Mouse (Mus musculus) C3H10T1/2 (cell line): Measurements from ENCODE around the gene Zp3. TPM values are rescaled to one million over a fixed set of nuclear protein-coding genes. Genes with fewer than 3 reads are reported as not detected.

Experiments
- polyA plus RNA-seq, 2 experiments: library from polyadenylated mRNA; unstranded; fragments of >200 nt; fragmentation: generic; extraction: Trizol; gene quantifications; one replicate each; pipeline ENCODE4 v1.2.1; 2012; ENCODE audit warnings: missing spikeins in 2 of 2

Zp3 gene
- polyA plus RNA-seq, result 1 to 10 TPM in 1 of 2 experiments, under 1 TPM in 1; 0.02 to 1.0 TPM

DNA sequence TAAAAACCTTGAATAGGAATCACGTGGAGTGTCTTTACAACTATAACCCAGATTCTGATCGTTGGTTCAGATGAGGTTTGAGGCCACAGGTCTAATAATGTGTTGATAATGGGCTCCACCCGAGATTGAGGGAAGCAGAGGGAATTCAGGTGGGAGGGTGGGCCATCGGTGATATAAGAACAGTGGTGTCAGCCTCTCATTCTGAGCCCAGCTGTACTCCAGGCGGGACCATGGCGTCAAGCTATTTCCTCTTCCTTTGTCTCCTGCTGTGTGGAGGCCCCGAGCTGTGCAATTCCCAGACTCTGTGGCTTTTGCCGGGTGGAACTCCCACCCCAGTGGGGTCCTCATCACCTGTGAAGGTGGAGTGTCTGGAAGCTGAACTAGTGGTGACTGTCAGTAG, at the start of gene Zp3:
Gene Zp3 (plus strand): TSS at position 196 of the 400 bp plus-strand sequence.

GRCm38 (mm10) chr5:135934481-135935175, 45.3 kb upstream of the Zp3 start, which contains the start of gene Ywhag:
TSS of gene Ywhag (minus strand) at chr5:135934616.

DNA sequence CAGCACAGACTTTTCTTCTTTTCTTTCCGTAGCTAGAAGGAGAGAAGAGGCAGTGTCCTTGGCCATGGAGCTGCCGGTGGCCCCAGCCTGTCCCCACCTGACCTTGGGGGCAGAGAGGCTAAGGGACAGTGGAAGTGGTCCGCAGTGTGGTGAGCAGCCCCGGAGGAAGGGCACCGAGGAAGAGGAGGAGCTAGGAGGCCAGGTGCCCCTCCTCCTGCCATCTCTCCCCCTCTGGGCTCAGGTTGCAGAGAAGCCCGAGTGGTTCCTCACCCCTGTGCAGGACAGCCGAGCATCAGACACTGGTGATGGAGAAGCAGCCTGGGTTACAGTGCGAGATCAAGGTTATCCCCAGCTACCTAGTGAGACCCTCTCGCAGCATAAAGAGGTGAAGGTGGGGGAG, 5.5 kb upstream of the Zp3 start, which contains the start of gene Ssc4d:
Gene Ssc4d (minus strand): TSS at position 167 of the 400 bp plus-strand sequence.

DNA sequence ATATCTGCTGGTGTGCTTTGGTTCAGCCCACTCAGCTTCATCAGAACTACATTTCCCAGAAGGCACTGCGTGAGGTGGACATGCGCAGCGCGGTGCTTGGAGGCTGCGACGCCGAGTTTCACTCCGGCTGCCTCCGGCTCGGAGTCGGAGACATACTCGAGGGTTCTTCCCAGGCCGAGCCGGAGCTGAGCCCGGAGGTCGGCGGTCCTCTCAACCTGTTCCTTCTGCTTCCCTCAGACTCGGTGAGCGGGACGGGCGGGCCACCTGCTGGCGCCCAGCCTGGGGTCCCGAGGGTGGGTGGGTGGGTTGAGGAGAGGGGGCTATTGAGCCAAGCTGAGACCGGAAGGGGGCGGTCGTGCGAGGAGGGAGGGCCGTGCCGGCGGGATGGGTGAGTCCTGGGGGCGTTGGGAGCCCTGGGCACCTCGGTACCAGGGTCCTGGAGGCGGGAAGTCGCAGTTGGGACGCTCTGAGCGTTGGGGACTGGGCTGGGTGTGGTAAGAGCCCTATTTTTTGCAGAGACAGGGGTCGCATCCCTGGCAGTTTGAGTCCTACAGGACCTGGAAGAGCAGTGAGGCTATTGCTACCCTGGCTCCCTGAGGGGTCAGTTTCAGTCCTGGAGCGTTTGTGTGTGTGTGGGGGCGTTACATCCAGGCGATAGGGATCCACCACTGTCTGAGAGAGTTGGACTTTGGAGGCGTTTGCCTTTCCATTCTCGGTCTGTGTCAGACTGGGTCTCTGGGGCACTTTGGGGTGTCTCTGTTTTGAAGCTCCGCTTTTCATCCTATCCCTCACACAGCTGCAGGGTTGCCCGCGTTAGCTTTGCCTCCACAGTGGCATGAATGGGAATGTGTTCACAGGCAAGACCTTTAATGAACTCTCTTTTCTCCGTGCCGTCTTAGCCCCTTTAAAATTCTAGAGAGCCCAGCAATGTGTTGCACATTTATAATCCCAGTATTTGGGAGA, 15.1 kb downstream of the Zp3 start, which contains the start of gene Dtx2:
Gene Dtx2 (plus strand): TSS at position 76 of the 963 bp plus-strand sequence.

Other genes starting within 250 kb of the Zp3 start
- gene Tmem120a, start 235.7 kb upstream of the Zp3 start, polyA plus RNA-seq, result 100 to 1,000 TPM in 1 of 2 experiments, 10 to 100 TPM in 1; 50.4 to 118 TPM
- gene Styxl1, start 201.7 kb upstream of the Zp3 start, polyA plus RNA-seq, result under 1 TPM; 0.05 to 0.77 TPM
- gene Mdh2, start 201.6 kb upstream of the Zp3 start, polyA plus RNA-seq, result 100 to 1,000 TPM; 352 to 529 TPM
- under 1 TPM in 1 of 2 experiments, not detected in 1; 0.01 TPM for gene Srrm3, start 173.2 kb upstream of the Zp3 start, polyA plus RNA-seq
- 1 to 10 TPM; 1.3 to 1.4 TPM for gene Hspb1, start 92.2 kb upstream of the Zp3 start, polyA plus RNA-seq
- 100 to 1,000 TPM in 1 of 2 experiments, 10 to 100 TPM in 1; 60.4 to 122 TPM for gene Ywhag, start 45.5 kb upstream of the Zp3 start, polyA plus RNA-seq
- 1 to 10 TPM; 3.7 to 9.4 TPM for gene Ssc4d, start 5.6 kb upstream of the Zp3 start, polyA plus RNA-seq
- gene Dtx2, start 14.7 kb downstream of the Zp3 start, polyA plus RNA-seq, result 10 to 100 TPM; 12.7 to 19.1 TPM
- under 1 TPM; 0.02 to 0.73 TPM for gene Upk3b, start 58.4 kb downstream of the Zp3 start, polyA plus RNA-seq
- gene Upk3bl, start 74.4 kb downstream of the Zp3 start, polyA plus RNA-seq, result 1 to 10 TPM in 1 of 2 experiments, under 1 TPM in 1; 0.50 to 1.1 TPM
- 10 to 100 TPM; 33.4 to 45.9 TPM for gene Rasa4, start 103.8 kb downstream of the Zp3 start, polyA plus RNA-seq
- 100 to 1,000 TPM; 191 to 235 TPM for gene Polr2j, start 136.5 kb downstream of the Zp3 start, polyA plus RNA-seq
- 10 to 100 TPM; 27.7 to 44.7 TPM for gene Lrwd1, start 156.0 kb downstream of the Zp3 start, polyA plus RNA-seq
- gene Alkbh4, start 156.0 kb downstream of the Zp3 start, polyA plus RNA-seq, result 1 to 10 TPM; 3.9 to 9.5 TPM
- gene Orai2, start 190.6 kb downstream of the Zp3 start, polyA plus RNA-seq, result 10 to 100 TPM; 10.5 to 11.4 TPM
- gene Prkrip1, start 218.9 kb downstream of the Zp3 start, polyA plus RNA-seq, result 10 to 100 TPM; 27.8 to 38.1 TPM